Mouse (Mus musculus) liver, embryonic 14.5 days (tissue): Measurements from ENCODE around the gene Shisa5. TPM values are rescaled to one million over a fixed set of nuclear protein-coding genes. Genes with fewer than 3 reads are reported as not detected.

Experiments used
- ATAC-seq: fragments of 200-750 bp; cut with Nextera tagmentation; 2 replicates; pipeline ENCODE4 v1.8.0; 2017; ENCODE audit warnings: moderate number of reproducible peaks, mild to moderate bottlenecking, moderate library complexity; ENCODE audit not compliant: insufficient read depth
- DNase-seq, 3 experiments: peaks; one replicate each; pipeline ENCODE4 v3.0.0-alpha.2; 2012 to 2013; ENCODE audit warnings: low read depth in 3 of 3, low spot score in 3 of 3
- H3K27ac ChIP-seq: fragments of 300-500 bp; sonication (generic); 2 replicates; pipeline ENCODE4 v1.5.1; 2014; ENCODE audit warnings: moderate library complexity, mild to moderate bottlenecking, control low read depth, inconsistent platforms
- H3K27me3 ChIP-seq: fragments of 300-500 bp; sonication (generic); 2 replicates; pipeline ENCODE4 v1.6.1; 2014; ENCODE audit warnings: mild to moderate bottlenecking, low read length, moderate library complexity; ENCODE audit not compliant: control insufficient read depth, insufficient read depth
- H3K36me3 ChIP-seq: fragments of 300-500 bp; sonication (generic); replicated peaks from 2 replicates; pipeline ENCODE4 v1.6.1; 2014; ENCODE audit warnings: low read depth; ENCODE audit not compliant: control insufficient read depth, insufficient read depth
- H3K4me1 ChIP-seq, 2 experiments: fragments of 200-500 bp in 1 of 2; fragments of 300-500 bp in 1 of 2; sonication (generic) in 1 of 2; replicated peaks; 2 replicates each; pipeline ENCODE4 v1.6.1; 2012 to 2014; ENCODE audit warnings: antibody characterized with exemption in 1 of 2, inconsistent platforms in 1 of 2, low read length in 1 of 2; ENCODE audit not compliant: control insufficient read depth in 2 of 2, insufficient read depth in 2 of 2
- H3K4me2 ChIP-seq: fragments of 300-500 bp; sonication (generic); 2 replicates; pipeline ENCODE4 v1.6.1; 2014; ENCODE audit warnings: low read depth, mild to moderate bottlenecking, control low read depth, moderate library complexity
- H3K4me3 ChIP-seq, 2 experiments: fragments of 200-500 bp in 1 of 2; fragments of 300-500 bp in 1 of 2; sonication (generic) in 1 of 2; 2 replicates each; pipeline ENCODE4 v1.5.1; 2012 to 2014; ENCODE audit warnings: low read depth in 2 of 2, low read length in 2 of 2, mild to moderate bottlenecking in 2 of 2, control low read depth in 1 of 2, inconsistent platforms in 1 of 2, moderate library complexity in 1 of 2; ENCODE audit not compliant: insufficient read depth in 1 of 2
- H3K9ac ChIP-seq: fragments of 300-500 bp; sonication (generic); replicated peaks from 2 replicates; pipeline ENCODE4 v1.6.1; 2014; ENCODE audit warnings: mild to moderate bottlenecking, control low read depth, moderate library complexity
- H3K9me3 ChIP-seq: fragments of 300-500 bp; sonication (generic); 2 replicates; pipeline ENCODE4 v1.6.1; 2016; ENCODE audit warnings: low read length, mixed read lengths; ENCODE audit not compliant: control insufficient read depth
- CTCF ChIP-seq: IDR thresholded peaks from 2 replicates; pipeline ENCODE4 v1.5.1; 2016; ENCODE audit warnings: antibody characterized with exemption, low read depth, control low read depth
- EP300 ChIP-seq: IDR thresholded peaks from 2 replicates; pipeline ENCODE4 v1.6.1; 2016; ENCODE audit warnings: antibody characterized with exemption, low read depth
- WGBS: fragments of 180-500 bp; shearing (Covaris S2); extraction: QIAGEN DNeasy Blood & Tissue Kit; methylation state at CpG from one replicate; pipeline ENCODE4 v1.1.7; 2014; ENCODE audit not compliant: insufficient replicate concordance; 5-methylcytosine and 5-hydroxymethylcytosine counted together
- polyA plus RNA-seq, 2 experiments: library from polyadenylated mRNA; depleted of rRNA in 1 of 2; stranded (reverse) in 1 of 2; unstranded in 1 of 2; fragments of >200 nt; fragmentation: Nextera tagmentation in 1 of 2; extraction: Ambion mirVana in 1 of 2; gene quantifications; 2 replicates each; pipeline versions ENCODE4 v1.2.1 to v1.2.3; 2012 to 2014

Gene Shisa5
- polyA plus RNA-seq (2012; rRNA removed) (14.9 and 16.4 TPM in 2 replicates), polyA plus RNA-seq (2014; fragmentation: Nextera tagmentation; extraction: Ambion mirVana) (16.0 TPM in 2 replicates)

DNA sequence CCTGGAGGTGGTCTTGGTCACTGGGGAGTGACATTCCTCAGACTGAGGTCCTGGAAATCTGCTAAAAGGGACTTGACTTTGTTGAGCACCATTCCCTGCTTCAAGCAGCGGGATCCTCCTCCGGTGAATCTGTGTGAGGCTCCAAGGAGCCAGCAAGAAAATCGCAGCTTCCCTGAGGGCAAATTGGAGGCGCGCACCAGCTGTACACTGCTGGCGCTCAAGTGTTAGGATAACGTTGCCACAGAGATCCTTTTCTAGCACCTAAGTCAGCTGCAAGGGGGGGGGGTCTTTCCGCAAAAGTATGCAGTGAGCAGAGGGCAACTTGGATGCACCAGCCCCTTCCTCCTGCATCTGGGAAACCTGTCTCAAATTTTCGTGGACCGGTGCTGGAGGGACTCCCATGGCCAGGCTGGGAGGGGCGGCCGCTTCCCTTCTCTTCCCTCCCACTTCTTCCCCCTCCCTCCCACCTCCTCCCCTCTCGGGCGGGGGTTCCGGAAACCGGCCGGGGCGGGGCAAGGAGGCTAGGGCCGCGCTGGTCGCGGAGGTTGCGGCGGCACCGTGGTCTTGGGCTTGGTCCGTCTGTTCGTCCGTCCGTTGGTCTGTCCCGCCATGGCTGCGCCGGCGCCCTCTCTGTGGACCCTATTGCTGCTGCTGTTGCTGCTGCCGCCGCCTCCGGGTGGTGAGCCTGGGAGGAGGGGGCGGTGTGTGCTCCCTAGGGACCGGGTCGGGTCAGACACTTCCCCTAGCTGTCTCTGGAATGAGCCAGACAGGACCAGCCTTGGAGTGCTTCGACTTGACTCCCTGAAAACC, at the start of gene Shisa5:
TSS of gene Shisa5 (plus strand) at position 480 of the 810 bp plus-strand sequence.
- H3K27me3 ChIP-seq: peaks cover 2% of the 10 kb centered on the region; the same call in 1 of the 2 replicates
- DNase-seq (no peak), ATAC-seq (peak; percentile 78)
- H3K4me1 ChIP-seq: peaks cover 2% of the 10 kb centered on the region in 2 experiments; a peak in 1 of 4 replicates
- no peak for TF ChIP-seq EP300
- TF ChIP-seq CTCF: no peak
- H3K9ac ChIP-seq: peak within 1 kb of the TSS; percentile 55
- peak within 1 kb of the TSS; percentile 71 for H3K4me2 ChIP-seq
- H3K4me3 ChIP-seq: peak within 1 kb of the TSS; percentile 61 to 65
- no peaks in the 10 kb centered on the region for H3K9me3 ChIP-seq
- no peak within 1 kb of the TSS for H3K27ac ChIP-seq
- under 1% methylated on average over 40 of the region's 40 CpGs for WGBS
- H3K36me3 ChIP-seq: no peaks in the 10 kb centered on the region

DNA sequence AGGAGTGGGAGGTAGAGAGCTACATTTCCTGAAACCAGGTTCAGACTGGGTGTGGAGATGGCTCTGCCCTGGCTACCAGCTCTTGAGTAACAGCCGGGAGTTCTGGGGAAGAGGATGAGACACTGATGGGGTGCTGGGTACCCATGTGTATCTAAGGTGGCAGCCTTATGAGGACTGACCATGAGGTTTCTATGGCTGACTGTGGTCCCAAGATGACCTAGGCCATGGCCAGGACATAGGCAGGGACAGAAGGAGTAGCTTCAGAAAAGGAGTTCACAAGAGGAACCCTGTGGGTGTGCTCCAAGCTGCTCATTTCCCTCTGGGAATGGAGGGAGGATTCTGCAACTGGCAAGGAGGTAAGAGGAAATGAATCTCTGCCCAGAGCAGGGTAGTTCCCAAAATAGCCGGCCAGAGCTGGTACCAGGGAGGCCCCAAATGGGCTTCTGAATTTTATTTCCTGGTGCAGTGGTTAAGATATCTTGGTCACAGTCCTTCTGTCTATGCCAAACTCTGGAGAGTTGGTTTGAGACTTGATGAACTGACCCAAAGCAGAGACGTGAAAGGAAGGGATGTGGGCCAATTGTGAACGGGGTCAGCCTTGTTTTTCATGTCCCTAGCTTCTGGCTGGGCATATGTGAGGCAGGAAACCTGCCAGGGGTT, 48.4 kb upstream of the Shisa5 start:
- no peak overlapping the region for H3K9ac ChIP-seq
- H3K4me3 ChIP-seq: no peak overlapping the region
- ATAC-seq: no peak
- no peak overlapping the region for H3K4me2 ChIP-seq
- H3K27ac ChIP-seq: no peak overlapping the region
- H3K4me1 ChIP-seq: peaks cover 6 to 23% of the 10 kb centered on the region in 2 experiments
- TF ChIP-seq EP300: no peak
- TF ChIP-seq CTCF: no peak
- no peaks in the 10 kb centered on the region for H3K36me3 ChIP-seq
- H3K9me3 ChIP-seq: no peaks in the 10 kb centered on the region
- no peaks in the 10 kb centered on the region for H3K27me3 ChIP-seq
- no peak for DNase-seq
- WGBS: 63% methylated on average over 4 of the region's 4 CpGs

DNA sequence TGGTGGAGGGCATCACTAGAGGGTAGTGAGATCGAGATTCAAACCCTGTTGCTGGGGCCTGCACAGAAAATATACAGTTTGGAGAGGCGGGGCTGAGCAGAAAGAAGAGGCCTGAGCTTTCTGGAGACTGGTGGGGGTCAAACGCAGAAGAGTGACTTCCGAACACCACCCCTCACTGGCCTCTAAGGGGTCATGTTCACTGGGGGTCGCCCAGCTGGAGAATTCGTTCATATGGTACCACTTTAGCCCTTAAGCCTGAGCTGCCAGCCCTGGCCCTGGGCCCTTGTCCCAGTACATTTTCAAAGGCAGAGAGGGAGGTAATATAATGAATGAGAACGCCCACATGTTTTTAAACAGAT, 47.9 kb upstream of the Shisa5 start:
- Histone ChIP-seq H3K9me3 (no peaks in the 10 kb centered on the region), H3K4me3 (no peak overlapping the region), H3K27me3 (no peaks in the 10 kb centered on the region), H3K4me2 (no peak overlapping the region; the same call in 1 of the 2 replicates), H3K27ac (no peak overlapping the region), H3K9ac (no peak overlapping the region), H3K36me3 (no peaks in the 10 kb centered on the region), H3K4me1 (peaks cover 6 to 29% of the 10 kb centered on the region in 2 experiments)
- TF ChIP-seq EP300 (no peak), CTCF (no peak)
- ATAC-seq (no peak), DNase-seq (no peak)
- WGBS: 72% methylated on average over 7 of the region's 7 CpGs

DNA sequence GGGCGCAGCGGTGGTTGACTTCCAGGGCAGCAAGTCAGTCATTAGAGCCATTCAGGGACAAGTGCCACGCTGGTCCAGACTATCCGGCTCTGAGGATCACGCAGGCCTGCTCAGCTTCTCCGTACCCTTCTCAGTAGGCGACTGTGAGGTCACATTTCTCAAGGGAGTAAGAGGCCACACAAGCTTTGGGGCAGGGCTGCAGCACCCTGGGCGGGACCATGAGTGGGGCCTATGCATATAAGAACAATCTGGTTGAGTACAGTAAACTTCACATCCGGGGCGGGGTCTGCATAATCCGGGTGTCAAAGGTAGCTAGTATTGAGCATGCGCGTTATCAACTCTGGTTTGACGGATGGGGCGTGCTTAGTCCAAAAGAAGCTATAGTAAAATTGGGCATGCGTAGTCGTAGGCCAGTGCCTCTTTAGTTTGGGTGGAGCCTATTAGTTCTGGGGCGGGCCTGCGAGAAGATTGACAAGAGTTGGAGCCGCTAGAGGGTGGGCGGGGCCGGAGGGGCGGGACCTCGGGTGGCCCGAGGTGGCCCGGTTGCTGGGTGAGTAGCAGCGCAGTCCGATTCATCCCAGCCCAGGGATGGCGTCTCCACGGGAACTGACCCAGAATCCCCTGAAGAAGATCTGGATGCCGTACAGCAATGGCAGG, 46.8 kb upstream of the Shisa5 start, which contains the start of gene Pfkfb4:
TSS of gene Pfkfb4 (plus strand) at position 351 of the 657 bp plus-strand sequence.
- peak within 1 kb of the TSS; percentile 70 for H3K4me2 ChIP-seq
- 3% methylated on average over 31 of the region's 31 CpGs for WGBS
- DNase-seq (peak; percentile 97 to 98 (median 98)), ATAC-seq (peak; percentile 96)
- no peaks in the 10 kb centered on the region for H3K27me3 ChIP-seq
- TF ChIP-seq EP300 (0 out of 2 replicates have a peak, but pooled peaks have one; percentile 11), CTCF (no peak)
- H3K9me3 ChIP-seq: no peaks in the 10 kb centered on the region
- H3K36me3 ChIP-seq: no peaks in the 10 kb centered on the region
- H3K9ac ChIP-seq: peak within 1 kb of the TSS; percentile 64
- peak within 1 kb of the TSS; percentile 51 to 68 for H3K4me3 ChIP-seq
- H3K27ac ChIP-seq: peak within 1 kb of the TSS; percentile 75
- H3K4me1 ChIP-seq: peaks cover 6 to 37% of the 10 kb centered on the region in 2 experiments
